Mouse (Mus musculus): ENCODE results near the gene 4930453N24Rik. TPM values are rescaled to one million over a fixed set of nuclear protein-coding genes. Genes with fewer than 3 reads are reported as not detected.

Gene 4930453N24Rik
- polyA plus RNA-seq, 2 experiments: 16.9 to 29.8 TPM

DNA sequence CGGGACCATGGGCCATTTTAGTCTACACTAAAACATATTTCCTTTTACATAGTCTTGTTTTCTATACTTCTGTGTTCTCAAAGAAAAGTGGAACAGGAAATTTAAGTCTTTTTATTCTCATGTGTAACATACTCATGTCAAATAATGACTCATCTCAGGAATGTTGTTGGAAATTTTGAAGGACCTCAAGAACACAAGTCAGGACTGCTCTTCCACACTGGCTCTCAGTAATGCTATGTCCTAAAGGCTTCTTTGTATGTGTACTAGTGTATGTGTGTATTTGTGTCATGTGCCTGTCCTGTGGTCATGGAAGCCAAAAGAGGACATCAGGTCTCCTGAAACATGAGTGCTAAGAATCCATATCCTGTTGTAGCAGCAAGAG, 11.7 kb downstream of the 4930453N24Rik start:
- no peaks in the 10 kb centered on the region for H3K4me1 ChIP-seq (ENCODE audit: control insufficient read depth, insufficient read depth, low read length)
- 82% methylated on average over 1 of the region's 1 CpGs for WGBS
- TF ChIP-seq POLR2A (IDR thresholded peaks at IDR 0.05; ENCODE audit: borderline replicate concordance, extremely low read depth, insufficient read depth, insufficient read length): no peak

DNA sequence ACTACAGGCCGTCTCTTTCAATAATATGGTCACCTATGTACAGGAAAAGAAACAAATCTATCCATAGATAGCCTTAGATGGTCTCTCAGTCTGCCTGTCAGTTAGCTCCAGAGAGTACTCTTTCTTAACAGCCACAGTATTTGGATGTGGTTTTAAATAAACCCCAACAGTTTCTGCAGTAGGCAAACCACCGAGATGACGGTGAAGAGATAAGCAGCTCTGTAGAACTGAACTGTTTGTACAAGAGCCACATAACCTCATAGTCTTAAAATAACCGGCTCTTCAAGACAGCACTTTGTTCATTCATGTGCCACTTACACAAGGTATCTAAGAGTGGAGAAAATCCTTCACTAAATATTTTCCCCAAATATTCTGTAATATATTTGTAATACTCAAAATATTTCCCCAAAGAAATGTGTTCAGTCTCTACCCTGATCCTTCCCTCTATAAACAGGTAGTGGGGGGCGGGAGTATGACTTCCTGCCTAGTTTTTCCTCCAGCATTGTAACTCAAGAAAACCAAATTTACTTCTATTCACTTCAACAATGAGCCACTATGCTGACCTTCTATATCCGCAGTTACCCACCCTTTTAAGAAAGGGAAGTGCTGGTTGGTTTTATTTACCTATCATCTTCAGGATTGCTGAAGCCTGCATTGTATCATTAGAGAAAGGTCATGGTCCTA, 12.3 kb downstream of the 4930453N24Rik start:
- H3K27me3 ChIP-seq (ENCODE audit: control insufficient read depth, insufficient read depth, low read length): no peaks in the 10 kb centered on the region
- DNase-seq (ENCODE audit: low spot score) (no peak), ATAC-seq (ENCODE audit: low FRiP score, low read depth) (no peak)
- no peak overlapping the region for H3K9ac ChIP-seq (ENCODE audit: low read depth, low read length, severe bottlenecking)
- no peak overlapping the region for H3K4me2 ChIP-seq (replicated peaks; ENCODE audit: low read depth, low read length, severe bottlenecking)
- H3K27ac ChIP-seq (replicated peaks; ENCODE audit: low read depth, low read length): no peak overlapping the region
- H3K4me1 ChIP-seq (ENCODE audit: control insufficient read depth, insufficient read depth, low read length): no peaks in the 10 kb centered on the region
- 82% methylated on average over 6 of the region's 6 CpGs for WGBS
- no peak overlapping the region for H3K4me3 ChIP-seq (replicated peaks; ENCODE audit: low read length)
- H3K9me3 ChIP-seq (ENCODE audit: control insufficient read depth, low read length): peaks cover 10% of the 10 kb centered on the region
- TF ChIP-seq POLR2A (IDR thresholded peaks at IDR 0.05; ENCODE audit: borderline replicate concordance, extremely low read depth, insufficient read depth, insufficient read length): no peak
- peaks cover 13% of the 10 kb centered on the region for H3K36me3 ChIP-seq (ENCODE audit: control insufficient read depth, insufficient read depth, low read length)

More for the DNA sequence above, 11.7 kb downstream of the 4930453N24Rik start:
- peaks cover 13% of the 10 kb centered on the region for H3K9me3 ChIP-seq (ENCODE audit: control insufficient read depth, low read length)
- H3K36me3 ChIP-seq (ENCODE audit: control insufficient read depth, insufficient read depth, low read length): peaks cover 16% of the 10 kb centered on the region
- H3K4me2 ChIP-seq (replicated peaks; ENCODE audit: low read depth, low read length, severe bottlenecking): no peak overlapping the region
- no peak overlapping the region for H3K27ac ChIP-seq (replicated peaks; ENCODE audit: low read depth, low read length)
- no peak overlapping the region for H3K4me3 ChIP-seq (replicated peaks; ENCODE audit: low read length)
- no peak for ATAC-seq (ENCODE audit: low FRiP score, low read depth)
- no peak overlapping the region for H3K9ac ChIP-seq (ENCODE audit: low read depth, low read length, severe bottlenecking)
- H3K27me3 ChIP-seq (ENCODE audit: control insufficient read depth, insufficient read depth, low read length): no peaks in the 10 kb centered on the region
- no peak for DNase-seq (ENCODE audit: low spot score)

DNA sequence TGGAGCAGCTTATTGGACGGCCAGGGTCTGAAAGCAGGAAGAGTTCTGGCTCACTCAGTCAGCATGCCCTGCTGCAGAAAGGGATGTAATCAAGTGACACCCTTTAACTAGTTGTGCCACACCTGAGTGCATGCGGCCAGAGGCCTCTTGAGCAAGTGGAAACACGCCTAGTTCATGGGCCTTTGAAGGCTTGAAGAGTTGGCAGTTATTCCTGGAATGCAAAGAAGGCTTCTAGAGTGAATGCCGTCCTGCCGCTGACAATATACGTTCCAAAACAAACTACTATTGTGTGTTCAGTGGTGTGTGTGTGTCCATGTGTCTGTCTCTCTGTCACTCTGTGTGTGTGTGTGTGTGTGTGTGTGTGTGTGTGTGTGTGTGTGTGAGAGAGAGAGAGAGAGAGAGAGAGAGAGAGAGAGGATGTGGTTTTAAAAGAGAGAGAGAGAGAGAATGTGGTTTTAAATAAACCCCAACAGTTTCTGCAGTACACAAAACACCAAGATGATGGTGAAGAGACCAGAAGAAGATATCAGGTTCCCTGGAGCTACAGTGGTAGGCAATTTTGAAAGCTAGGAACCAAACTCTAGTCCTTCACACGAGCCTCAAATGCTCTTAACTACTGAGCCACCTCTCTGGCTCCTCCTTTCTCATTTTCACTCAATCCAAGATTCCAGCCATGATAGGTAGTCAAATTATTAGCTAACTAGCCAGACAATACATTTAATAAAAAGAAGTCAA, 13.1 kb downstream of the 4930453N24Rik start:
- no peak for ATAC-seq (ENCODE audit: low FRiP score, low read depth)
- WGBS: 77% methylated on average over 7 of the region's 7 CpGs

GRCm38 (mm10) chr16:64756321-64756720, 14.6 kb downstream of the 4930453N24Rik start:
- no peak overlapping the region for H3K4me2 ChIP-seq (replicated peaks; ENCODE audit: low read depth, low read length, severe bottlenecking)
- H3K36me3 ChIP-seq (ENCODE audit: control insufficient read depth, insufficient read depth, low read length): no peaks in the 10 kb centered on the region
- ATAC-seq (ENCODE audit: low FRiP score, low read depth) (no peak), DNase-seq (ENCODE audit: low spot score) (no peak)
- H3K9ac ChIP-seq (ENCODE audit: low read depth, low read length, severe bottlenecking): no peak overlapping the region
- H3K4me1 ChIP-seq (ENCODE audit: control insufficient read depth, insufficient read depth, low read length): no peaks in the 10 kb centered on the region
- no peak for TF ChIP-seq POLR2A (IDR thresholded peaks at IDR 0.05; ENCODE audit: borderline replicate concordance, extremely low read depth, insufficient read depth, insufficient read length)
- no peak overlapping the region for H3K27ac ChIP-seq (replicated peaks; ENCODE audit: low read depth, low read length)
- no peaks in the 10 kb centered on the region for H3K27me3 ChIP-seq (ENCODE audit: control insufficient read depth, insufficient read depth, low read length)
- no peak overlapping the region for H3K4me3 ChIP-seq (replicated peaks; ENCODE audit: low read length)
- H3K9me3 ChIP-seq (ENCODE audit: control insufficient read depth, low read length): no peaks in the 10 kb centered on the region
- WGBS: 66% methylated on average over 6 of the region's 6 CpGs

More for the DNA sequence above, 13.1 kb downstream of the 4930453N24Rik start:
- Histone ChIP-seq H3K4me3 (replicated peaks; ENCODE audit: low read length) (no peak overlapping the region), H3K27ac (replicated peaks; ENCODE audit: low read depth, low read length) (no peak overlapping the region), H3K4me2 (replicated peaks; ENCODE audit: low read depth, low read length, severe bottlenecking) (no peak overlapping the region), H3K36me3 (ENCODE audit: control insufficient read depth, insufficient read depth, low read length) (peaks cover 5% of the 10 kb centered on the region; the same call in 1 of the 2 replicates), H3K9me3 (ENCODE audit: control insufficient read depth, low read length) (peaks cover 2% of the 10 kb centered on the region), H3K4me1 (ENCODE audit: control insufficient read depth, insufficient read depth, low read length) (no peaks in the 10 kb centered on the region), H3K27me3 (ENCODE audit: control insufficient read depth, insufficient read depth, low read length) (no peaks in the 10 kb centered on the region), H3K9ac (ENCODE audit: low read depth, low read length, severe bottlenecking) (no peak overlapping the region)
- TF ChIP-seq POLR2A (IDR thresholded peaks at IDR 0.05; ENCODE audit: borderline replicate concordance, extremely low read depth, insufficient read depth, insufficient read length): no peak
- no peak for DNase-seq (ENCODE audit: low spot score)

DNA sequence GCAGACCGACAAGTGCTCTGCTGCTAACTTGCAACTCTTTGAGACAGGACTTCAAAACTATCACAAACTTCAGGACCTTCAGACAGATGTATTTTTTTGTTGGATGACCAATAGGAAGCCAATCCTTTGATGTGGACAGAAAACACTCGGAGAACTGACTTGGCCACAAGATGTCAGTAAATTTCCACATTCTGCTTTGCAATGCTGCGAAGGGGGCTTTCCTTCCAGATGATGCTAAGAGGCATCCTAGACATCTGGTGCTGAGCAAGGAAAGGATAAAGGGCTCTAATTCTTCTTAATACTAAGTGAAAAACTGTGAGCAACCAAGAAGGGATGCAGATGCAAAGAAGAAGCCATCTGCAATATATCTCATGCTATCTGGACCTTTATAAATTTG, 16.2 kb downstream of the 4930453N24Rik start:
- whole genome bisulfite sequencing: 37% methylated on average over 3 of the region's 3 CpGs
- no peak overlapping the region for H3K27ac ChIP-seq (replicated peaks; ENCODE audit: low read depth, low read length)
- peak; percentile 79 for DNase-seq (ENCODE audit: low spot score)
- no peaks in the 10 kb centered on the region for H3K4me1 ChIP-seq (ENCODE audit: control insufficient read depth, insufficient read depth, low read length)
- no peaks in the 10 kb centered on the region for H3K36me3 ChIP-seq (ENCODE audit: control insufficient read depth, insufficient read depth, low read length)
- no peaks in the 10 kb centered on the region for H3K9me3 ChIP-seq (ENCODE audit: control insufficient read depth, low read length)
- H3K27me3 ChIP-seq (ENCODE audit: control insufficient read depth, insufficient read depth, low read length): no peaks in the 10 kb centered on the region
- no peak overlapping the region for H3K4me3 ChIP-seq (replicated peaks; ENCODE audit: low read length)
- H3K4me2 ChIP-seq (replicated peaks; ENCODE audit: low read depth, low read length, severe bottlenecking): no peak overlapping the region
- ATAC-seq (ENCODE audit: low FRiP score, low read depth): peak; percentile 33
- no peak for TF ChIP-seq POLR2A (IDR thresholded peaks at IDR 0.05; ENCODE audit: borderline replicate concordance, extremely low read depth, insufficient read depth, insufficient read length)
- H3K9ac ChIP-seq (ENCODE audit: low read depth, low read length, severe bottlenecking): no peak overlapping the region
